Mouse (Mus musculus): Measurements from ENCODE around the gene Hgfac.

DNA sequence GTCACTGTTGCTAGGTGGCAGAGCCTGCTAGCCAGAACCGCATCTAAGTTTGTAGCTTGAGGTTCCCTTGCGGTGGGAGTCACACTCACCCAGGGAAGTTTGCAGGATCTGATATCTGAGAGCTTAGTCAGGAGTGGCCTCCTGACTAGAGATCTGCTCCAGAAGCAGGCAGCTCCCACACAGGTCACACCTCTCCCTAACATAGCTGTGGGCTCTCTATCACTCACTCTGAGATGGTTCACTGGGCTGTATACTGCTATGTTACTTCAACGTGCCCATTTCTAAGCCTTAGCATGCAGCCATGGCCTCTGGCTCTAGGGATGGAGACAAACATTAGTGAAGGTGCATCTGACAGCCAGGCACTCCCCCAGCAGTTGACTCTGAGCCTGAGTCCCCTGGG, 50.3 kb downstream of the Hgfac start:
- TF ChIP-seq CTCF (IDR thresholded peaks at IDR 0.05; ENCODE audit: low read depth): no peak
- no peak for TF ChIP-seq EP300 (IDR thresholded peaks at IDR 0.05; ENCODE audit: low read depth)
